Mouse (Mus musculus): Measurements from ENCODE around the gene Daxx.

Gene Daxx

GRCm38 (mm10) chr17:33920282-33921097 lies 11.3 kb downstream of the Daxx start:
- peak; percentile 81 to 90 for DNase-seq (ENCODE audit: low spot score in 2 of 2)

DNA sequence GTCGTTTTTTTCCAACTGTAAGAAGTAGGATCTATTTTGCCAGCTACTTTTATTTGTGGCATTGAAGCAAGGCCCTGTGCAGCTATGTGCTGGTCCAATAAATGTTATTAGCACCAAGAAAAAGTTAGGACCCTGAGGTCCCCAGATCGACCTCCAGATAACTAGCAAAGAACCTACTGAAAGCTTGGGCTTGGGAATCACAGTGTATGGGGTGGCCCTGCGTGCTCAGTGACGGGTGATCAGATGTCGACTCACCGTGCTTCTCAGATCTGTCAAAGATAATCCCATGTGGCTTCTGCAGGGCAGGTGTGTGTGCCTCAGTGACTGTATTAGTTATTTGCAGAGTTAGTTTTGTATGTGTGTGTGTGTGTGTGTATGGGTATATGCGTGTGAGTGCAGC lies 12.1 kb downstream of the Daxx start:
- DNase-seq (ENCODE audit: low spot score in 2 of 2), result no peak

DNA sequence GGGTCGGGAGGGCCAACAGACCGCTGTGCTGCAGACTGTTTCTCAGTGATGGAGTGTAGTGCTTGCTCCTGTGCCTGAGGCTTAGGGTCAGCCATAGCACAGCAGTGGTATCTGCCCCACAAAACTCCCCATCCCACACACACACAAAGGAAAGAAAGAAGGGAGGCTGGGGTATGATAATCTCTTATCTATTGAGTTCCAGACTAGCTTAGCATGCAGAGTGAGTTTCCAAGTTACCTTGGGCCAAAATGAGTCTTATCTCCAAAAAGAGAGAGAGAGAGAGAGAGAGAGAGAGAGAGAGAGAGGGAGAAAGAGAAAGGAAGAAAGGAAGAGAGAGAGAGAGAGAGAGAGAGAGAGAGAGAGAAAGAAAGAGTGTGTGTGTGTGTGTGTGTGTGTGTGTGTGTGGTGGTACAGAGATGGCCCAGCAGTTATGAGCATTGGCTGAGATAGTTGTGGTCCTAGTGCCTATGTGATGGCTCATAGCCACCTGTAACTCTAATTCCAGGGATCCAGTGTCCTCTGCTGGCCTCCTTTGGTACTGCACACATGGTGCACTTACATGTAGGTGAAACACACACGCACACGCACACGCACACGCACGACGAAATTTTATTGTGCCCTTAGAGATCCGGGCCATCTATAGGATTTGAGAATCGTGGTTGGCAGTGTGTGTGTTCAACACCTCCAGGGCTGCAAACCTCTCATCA lies 15.5 kb downstream of the Daxx start:
- peak in 1 of 2 experiments; percentile 63 for DNase-seq (ENCODE audit: low spot score in 2 of 2)

DNA sequence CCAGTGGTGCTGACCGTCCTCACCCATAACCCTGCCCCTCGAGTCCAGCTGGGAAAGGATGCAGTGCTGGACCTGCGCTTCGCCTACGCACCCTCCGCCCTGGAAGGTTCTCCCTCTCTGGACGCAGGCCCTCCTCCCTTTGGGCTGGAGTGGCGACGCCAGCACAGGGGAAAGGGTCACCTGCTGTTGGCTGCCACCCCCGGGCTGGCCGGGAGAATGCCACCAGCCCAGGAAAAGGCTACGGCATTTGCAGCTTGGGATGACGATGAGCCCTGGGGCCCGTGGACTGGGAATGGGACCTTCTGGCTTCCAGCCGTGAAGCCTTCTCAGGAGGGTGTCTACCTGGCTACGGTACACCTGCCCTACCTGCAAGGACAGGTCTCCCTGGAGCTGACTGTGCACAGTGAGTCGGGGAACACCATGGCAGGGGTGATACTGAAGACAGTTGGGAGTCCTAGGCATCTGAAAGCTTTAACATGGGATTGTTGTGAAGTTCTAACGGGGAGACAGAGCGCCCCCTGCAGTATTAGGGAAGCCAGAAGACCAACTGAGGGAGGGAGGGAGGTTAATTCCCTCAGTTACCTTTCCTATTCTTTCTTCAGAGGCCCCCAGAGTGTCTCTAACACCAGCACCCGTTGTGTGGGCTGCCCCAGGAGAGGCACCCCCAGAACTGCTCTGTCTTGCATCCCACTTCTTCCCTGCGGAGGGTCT lies 16.3 kb downstream of the Daxx start:
- no peak for DNase-seq (ENCODE audit: low spot score in 2 of 2)

DNA sequence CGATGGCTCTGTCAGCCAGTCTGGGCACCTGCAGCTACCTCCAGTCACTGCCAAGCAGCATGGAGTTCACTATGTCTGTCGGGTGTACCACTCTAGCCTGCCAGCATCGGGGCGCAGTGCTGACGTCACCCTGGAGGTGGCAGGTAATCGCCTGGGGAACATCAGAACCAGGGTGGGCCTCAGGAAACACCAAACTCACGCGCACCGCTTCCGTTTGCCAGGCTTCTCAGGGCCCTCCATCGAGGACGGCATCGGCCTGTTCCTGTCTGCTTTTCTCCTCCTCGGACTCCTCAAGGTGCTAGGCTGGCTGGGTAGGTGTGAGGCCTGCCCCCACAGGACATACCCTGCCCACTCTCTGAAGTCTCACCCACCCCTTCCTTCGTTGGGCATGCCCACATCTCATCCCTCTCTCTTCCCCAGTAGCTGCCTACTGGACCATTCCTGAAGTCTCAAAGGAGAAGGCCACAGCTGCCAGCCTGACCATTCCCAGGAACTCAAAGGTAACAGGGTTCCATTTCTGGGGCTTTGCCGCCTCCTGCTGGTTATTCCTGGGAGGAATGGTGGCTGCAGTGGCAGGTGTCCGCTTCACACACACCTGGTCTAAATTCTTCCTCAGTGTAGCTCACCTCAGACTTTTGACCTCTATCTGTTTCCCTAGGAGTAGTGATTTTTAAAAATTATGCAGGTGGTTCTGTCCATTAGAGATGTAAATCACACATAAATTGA lies 17.2 kb downstream of the Daxx start:
- no peak for DNase-seq (ENCODE audit: low spot score in 2 of 2)

- DNase-seq (ENCODE audit: low spot score in 2 of 2), result no peak
These were observed 19.2 kb downstream of the Daxx start for GRCm38 (mm10) chr17:33928251-33928947.

GRCm38 (mm10) chr17:33929371-33930279 lies 20.4 kb downstream of the Daxx start, which contains the start of gene Rgl2:
Gene Rgl2, plus strand, starts transcription at chr17:33929543.
- DNase-seq (ENCODE audit: low spot score in 2 of 2), result peak; percentile 96 to 98

DNA sequence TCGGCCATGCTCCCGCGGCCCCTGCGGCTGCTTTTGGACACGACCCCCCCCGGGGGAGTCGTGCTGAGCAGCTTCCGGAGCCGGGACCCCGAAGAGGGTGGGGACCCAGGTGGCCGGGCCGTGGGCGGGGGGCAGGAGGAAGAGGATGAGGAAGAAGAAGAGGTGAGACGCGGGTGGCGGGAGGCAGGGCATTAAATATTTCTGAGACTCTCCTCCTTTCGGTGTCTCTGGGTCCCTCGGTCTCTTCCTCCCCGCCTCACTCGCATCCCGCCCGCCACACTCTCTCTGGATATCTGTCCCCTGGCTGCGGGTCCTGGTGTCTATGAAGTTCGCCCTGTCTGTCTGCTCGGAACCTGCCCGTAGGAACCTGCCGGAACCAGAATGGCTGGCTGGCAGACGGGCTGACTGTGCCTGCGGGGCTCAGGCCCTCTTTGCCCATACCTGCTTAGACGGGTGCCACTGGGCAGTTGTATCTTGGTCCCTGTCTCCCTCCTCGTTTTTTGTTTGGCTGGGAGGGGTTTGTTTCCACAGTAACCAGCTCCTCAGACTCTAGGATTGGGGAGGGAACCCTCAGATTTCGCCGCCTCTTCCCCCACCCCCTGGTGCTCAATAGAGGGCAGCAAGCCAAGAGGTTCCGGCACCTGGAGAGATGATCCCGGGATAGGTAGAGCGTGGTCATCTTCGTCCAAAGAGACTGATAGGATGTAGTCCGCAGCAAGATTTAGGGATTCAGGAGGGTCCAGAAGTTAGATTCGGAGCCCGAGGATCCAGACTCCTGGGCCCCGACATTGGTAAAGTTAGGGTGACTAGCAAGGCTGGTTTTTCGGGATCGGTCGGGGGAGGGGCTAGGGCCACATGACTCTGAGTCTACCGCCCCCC lies 21.3 kb downstream of the Daxx start:
- peak in 1 of 2 experiments; percentile 41 for DNase-seq (ENCODE audit: low spot score in 2 of 2)

GRCm38 (mm10) chr17:33931159-33931866 lies 22.1 kb downstream of the Daxx start:
- no peak for DNase-seq (ENCODE audit: low spot score in 2 of 2)

GRCm38 (mm10) chr17:33931947-33932346 lies 22.7 kb downstream of the Daxx start:
- no peak for DNase-seq (ENCODE audit: low spot score in 2 of 2)

- no peak for DNase-seq (ENCODE audit: low spot score in 2 of 2)
These were observed 23.2 kb downstream of the Daxx start for GRCm38 (mm10) chr17:33932448-33932847.

DNA sequence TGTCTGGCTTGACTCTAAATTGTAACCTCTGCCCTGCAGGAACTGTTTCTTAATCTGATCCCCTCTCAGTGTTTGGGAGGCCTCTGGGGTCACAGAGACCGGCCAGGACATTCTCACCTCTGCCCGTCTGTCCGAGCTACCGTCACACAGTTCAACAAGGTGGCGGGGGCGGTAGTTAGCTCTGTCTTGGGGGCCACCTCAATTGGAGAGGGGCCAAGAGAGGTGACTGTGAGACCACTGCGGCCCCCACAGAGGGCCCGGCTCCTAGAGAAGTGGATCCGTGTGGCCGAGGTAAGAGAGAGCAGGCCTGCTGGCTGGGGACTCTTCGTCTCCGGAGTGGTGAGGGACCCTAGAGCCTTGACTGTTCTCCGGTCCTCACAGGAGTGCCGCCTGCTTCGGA lies 23.8 kb downstream of the Daxx start:
- DNase-seq (ENCODE audit: low spot score in 2 of 2), result no peak

- no peak for DNase-seq (ENCODE audit: low spot score in 2 of 2)
These were observed 26.3 kb downstream of the Daxx start for GRCm38 (mm10) chr17:33935422-33936055.

DNA sequence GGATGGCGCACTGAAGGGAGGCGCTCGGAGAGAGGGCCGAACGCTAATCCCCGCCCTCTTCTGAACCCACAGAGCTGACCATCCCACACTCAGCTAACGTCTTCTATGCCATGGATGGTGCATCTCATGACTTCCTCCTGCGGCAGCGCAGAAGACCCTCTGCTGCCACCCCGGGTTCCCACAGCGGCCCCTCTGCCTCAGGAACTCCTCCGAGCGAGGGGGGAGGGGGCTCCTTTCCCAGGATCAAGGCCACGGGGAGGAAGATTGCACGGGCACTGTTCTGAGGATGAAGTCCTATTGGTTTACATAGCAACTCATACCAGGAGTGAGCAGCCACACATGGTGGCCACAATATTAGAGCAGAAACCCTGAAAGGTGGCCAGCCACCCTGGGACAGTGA lies 27.8 kb downstream of the Daxx start:
- DNase-seq (ENCODE audit: low spot score in 2 of 2), result no peak

DNA sequence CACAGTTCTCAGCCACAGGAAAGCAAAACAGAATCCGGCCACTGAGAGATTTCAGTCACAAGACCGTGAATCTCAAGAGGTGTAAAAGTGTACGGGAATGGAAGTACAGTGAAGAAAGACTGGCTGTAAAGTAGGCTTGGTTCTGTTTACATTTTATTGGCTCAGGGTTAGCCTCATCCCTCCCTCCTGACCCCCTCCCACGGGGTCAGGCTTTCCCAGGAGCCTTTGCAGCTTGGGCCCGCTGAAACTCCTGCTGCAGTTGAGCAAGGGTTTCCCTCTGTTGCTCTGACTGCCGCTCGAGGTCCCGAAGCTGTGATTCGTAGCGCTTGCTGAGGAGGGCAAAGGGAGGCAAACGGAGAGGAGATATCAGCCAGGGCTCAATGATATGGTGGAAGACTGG lies 29.6 kb downstream of the Daxx start:
- no peak for DNase-seq (ENCODE audit: low spot score in 2 of 2)

- peak; percentile 68 to 82 for DNase-seq (ENCODE audit: low spot score in 2 of 2)
These were observed 31.1 kb downstream of the Daxx start, which contains the start of the genes Pfdn6 and Wdr46 for GRCm38 (mm10) chr17:33940206-33940805. Gene Pfdn6, minus strand, starts transcription at chr17:33940343. Gene Wdr46, plus strand, starts transcription at chr17:33940660.

DNA sequence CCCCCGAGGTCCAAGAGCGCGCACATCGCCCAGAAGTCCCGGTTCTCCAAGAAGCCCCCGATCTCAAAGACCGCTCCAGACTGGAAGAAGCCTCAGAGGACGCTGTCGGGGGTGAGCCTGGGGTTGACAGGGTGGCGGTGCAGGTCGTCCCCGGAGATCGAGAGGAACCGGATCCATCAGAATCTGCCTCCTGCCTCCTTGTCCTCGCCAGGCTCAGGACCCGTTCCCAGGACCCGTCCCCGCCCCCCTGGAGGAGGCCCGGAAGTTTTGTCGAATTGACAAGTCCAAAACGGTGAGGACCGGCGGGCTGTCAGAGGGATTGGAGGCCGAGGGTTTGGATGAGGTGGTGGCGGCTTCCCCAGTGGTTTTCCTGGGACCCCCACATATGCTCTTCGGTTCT lies 31.8 kb downstream of the Daxx start:
- DNase-seq (ENCODE audit: low spot score in 2 of 2), result no peak

All from spleen, postnatal 14 days (tissue).